Mouse (Mus musculus) neutrophil, adult 5-6 weeks (primary cell): ENCODE data around the gene Tigd3. TPM values are rescaled to one million over a fixed set of nuclear protein-coding genes. Genes with fewer than 3 reads are reported as not detected.
A peak's percentile ranks its signal among the peaks of the same experiment; 100 is the strongest.

ENCODE experiments used
- ATAC-seq: fragments of 151-379, 151-347 bp; 2 replicates; pipeline ENCODE4 v1.8.0; 2017; ENCODE audit warnings: mild to moderate bottlenecking, moderate TSS enrichment; ENCODE audit not compliant: insufficient number of reproducible peaks, poor library complexity, low FRiP score, severe bottlenecking; ENCODE audit errors: extremely low read depth
- total RNA-seq: library from RNA; stranded (forward); fragments of 200-1000 nt; gene quantifications from 2 replicates; pipeline ENCODE4 v1.2.3, GENCODE M21; 2017

Tigd3 gene
- total RNA-seq, 1 experiment from 2014 or later, result 1.5 TPM

DNA sequence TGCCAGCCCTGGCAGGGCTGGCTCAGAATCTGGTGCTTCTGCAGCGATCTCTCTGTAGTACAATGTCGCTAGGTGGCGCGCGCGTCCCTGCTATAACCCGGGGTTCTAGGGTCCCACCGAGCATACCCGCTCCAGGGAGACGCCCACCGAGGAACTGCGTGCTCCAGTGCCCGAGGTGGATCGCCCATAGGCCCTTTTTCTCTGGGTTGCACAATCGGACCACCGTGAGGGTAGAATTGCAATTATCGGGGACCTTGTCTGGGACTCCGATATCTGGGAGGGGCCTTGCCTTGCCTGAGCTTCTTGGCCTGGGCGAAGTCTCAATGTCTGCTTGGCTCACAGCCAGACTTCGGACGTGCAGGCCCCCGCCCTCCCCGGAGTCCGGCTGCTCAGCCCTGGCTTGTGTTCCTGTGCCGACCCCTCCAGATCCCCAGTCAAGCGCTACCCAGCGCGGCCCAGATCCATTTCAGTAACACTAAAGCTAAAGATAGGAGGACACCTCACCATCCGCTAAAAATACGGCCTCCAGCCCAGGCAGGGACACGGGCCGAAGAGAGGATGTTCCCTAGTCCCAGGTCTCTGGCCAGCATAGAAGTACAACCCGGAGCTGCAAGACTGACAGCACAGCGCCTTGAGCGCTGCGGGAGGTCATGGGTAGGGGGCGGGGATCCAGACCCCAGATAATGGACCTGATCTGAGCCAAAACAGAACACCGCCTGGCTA lies 30.2 kb upstream of the Tigd3 start:
- ATAC-seq, result peak; percentile 62

DNA sequence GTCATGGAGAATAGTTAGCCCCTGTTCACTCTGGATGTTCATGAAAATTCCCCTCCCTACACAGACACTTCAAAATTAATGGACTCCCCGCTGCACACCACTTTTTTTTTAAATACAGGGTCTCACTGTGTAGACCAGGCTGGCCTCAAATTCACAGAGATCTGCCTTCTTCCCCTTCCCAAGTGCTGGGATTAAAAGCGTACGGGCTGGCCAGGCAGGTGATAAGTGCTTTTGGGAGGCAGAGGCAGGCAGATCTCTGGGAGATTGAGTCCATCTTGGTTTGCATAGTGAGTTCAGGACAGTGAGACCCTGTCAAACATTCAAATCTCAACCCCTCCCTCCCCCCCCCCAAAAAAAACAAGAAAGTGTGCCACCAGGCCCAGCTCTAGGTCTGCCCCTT lies 29.0 kb upstream of the Tigd3 start:
- no peak for ATAC-seq

DNA sequence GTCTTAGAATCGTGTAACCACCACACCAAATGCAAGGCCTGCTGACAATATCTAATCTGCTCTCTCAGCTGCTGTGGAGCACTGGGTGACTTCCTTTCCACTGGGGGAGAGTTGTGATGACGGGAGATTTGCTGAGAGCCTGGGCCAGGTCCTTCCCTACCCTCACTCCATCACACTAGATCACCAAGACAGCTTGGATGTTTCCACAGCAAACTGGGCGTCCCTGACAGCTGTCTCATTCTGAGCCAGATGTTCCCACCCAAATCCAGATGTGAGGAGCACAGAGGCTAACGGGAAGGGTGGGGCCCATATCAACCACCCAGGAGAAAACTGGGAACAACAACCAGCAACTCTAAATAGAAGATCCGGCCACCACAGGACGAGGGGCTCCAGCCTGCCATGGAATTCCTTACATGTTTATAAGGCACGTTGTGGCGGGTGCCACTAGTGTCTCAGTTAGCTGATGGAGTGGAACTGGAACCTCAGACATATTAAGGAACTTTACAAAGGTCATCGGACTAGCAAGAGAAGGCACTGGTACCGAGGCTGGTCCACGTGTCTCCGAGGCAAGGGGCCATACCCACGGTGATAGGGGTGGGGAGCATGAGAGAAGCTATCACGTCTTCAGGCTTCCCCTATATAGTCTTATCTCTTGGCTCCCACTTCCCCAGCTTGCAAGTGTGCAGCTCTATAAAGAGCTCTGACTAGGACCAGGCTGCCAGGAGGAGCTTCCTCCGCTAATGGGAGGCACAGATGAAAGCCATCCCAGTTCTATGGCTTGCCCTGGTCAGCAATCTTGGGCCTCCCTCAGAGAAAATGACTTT lies 28.4 kb upstream of the Tigd3 start:
- ATAC-seq, result no peak

GRCm38 (mm10) chr19:5921715-5922114 lies 27.8 kb upstream of the Tigd3 start:
- no peak for ATAC-seq

GRCm38 (mm10) chr19:5913007-5913719 lies 19.2 kb upstream of the Tigd3 start, which contains the start of gene Dpf2:
Gene Dpf2 (minus strand): TSS chr19:5913010.
- ATAC-seq, result no peak

- peak; percentile 90 for ATAC-seq
Measured at GRCm38 (mm10) chr19:5912103-5913006, 18.4 kb upstream of the Tigd3 start.

DNA sequence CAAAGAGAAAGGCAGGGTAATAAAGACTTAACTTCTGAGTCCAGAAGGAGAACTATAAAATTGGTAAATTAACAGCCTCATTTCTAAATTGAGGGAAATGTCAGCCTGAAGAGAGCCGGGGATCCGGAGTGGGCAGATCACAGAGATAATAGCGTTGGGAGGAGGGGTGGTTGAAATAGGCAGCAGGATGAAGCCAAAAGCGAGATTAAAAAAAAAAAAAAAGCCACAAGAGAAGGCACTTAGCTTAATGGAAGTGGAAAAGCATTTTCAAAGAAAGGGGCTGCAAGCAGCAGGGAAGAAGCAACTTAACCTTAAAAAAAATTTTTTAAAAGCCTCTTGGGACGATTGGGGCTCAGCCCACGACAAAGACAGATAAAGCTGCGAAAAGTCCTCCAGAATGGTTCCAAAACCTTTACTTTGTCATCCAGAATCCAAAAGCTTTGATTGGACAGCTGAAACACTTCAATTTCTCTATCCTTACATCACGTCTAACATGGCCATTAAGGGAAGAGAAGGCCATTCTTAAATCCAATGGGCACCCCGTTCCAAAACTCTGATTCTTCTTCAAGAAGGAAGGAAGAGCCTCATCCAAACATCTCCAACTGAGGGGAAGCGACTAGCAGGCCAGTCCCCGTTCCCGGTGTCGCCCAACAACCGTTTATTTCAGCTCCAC lies 17.6 kb upstream of the Tigd3 start:
- no peak for ATAC-seq

DNA sequence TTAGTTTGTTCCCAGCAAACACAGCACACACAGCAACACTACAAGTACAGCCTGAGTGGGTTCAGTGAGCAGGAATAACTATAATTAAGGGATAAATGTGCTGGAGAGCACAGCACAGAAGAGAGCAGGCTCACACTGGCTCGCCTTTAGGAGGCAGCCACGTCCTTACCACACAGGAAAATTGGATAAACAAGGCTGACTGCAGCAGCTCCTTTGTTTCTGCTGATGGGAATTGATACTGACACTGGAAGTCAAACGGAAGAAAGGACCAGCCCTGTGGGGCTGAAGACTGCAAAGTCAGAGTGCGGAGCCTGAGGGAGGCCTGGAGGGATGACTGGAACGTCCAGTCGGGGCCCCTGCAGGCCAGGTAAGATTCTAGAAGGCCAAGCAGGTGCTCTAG lies 16.3 kb upstream of the Tigd3 start:
- ATAC-seq, result no peak

DNA sequence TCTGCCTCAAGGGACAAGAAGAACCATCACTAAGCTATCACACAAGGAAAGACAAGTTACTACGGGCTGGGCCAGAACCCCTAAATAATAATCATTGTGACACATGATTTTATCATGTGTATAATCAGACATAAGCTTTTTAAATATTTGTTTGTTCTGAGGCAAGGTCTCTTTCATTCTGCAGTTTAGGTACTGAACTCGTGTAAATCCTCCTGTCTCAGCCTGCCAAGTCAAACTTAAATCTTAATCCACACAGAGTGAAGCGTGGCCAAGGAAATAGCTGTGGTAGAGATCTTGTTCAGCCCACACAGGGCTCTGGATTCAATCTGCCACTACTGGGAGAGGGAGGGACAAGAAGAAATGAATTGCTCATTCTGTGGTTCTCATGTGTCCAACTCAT lies 13.3 kb upstream of the Tigd3 start:
- no peak for ATAC-seq

GRCm38 (mm10) chr19:5893282-5894001 lies 507 bp downstream of the Tigd3 start:
- no peak for ATAC-seq

DNA sequence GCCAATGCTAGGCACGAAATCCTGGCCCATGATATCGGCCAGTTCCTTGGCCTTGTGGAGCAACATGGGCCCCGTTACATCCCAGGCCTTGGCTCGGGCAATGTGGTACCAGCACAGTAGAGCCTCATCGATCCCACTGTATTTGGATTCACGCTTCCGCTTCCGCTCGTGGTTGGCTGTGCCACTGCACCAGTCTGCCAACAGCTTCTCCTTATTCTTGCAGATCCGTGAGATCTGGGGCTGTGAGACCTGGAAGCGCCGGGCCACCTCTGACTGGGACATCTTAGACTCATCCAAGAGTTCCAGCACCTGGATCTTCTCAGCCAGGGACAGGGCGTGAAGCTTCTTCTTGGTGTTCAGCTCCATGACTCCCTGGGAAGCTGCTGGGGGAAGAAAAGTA lies 1.2 kb downstream of the Tigd3 start:
- no peak for ATAC-seq

GRCm38 (mm10) chr19:5892262-5892661 lies 1.7 kb downstream of the Tigd3 start:
- ATAC-seq, result no peak

GRCm38 (mm10) chr19:5891521-5892258 lies 2.3 kb downstream of the Tigd3 start:
- no peak for ATAC-seq

DNA sequence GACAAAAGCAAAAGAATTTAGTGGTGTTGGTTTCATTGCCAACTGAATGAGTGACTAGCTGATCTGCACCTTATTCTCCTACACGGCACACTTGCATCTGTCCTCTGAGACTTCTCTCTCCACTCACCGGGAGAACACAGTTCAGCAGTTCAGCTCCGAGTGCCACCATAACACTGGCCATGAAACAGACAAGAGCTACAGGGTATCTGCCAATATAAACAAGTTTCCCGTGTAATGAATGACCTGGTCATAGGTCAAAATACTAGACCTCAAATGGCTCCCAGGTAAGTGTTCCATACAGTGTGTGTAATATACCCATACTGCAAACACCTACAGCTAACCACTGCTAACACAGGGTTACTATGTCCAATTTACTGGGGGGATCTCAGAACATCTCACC lies 4.7 kb downstream of the Tigd3 start:
- no peak for ATAC-seq

- no peak for ATAC-seq
Measured at GRCm38 (mm10) chr19:5887234-5887815, 6.6 kb downstream of the Tigd3 start.

DNA sequence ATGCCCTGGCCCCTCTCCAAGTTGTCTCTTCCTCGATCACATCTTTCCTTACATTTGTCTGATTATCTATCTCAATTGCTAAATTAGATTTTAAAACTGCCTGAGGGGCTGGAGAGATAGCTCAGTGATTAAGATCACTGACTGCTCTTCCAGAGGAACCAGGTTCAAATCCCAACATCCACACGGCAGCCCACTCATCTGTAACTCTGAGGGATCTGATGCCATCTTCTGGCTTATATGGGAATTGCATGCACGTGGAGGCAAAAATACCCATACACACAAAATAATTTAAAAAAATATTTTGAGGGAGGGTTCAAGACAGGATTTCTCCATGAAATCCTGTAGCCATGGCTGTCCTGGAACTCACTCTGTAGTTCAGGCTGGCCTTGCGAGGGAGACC lies 8.1 kb downstream of the Tigd3 start:
- ATAC-seq, result no peak

GRCm38 (mm10) chr19:5883935-5884334 lies 10.0 kb downstream of the Tigd3 start:
- ATAC-seq, result no peak
